Mouse (Mus musculus) kidney, adult 2 months (tissue): ENCODE measurements at regions not wholly inside any gene's neighbourhood (a gene's known extent, or its start where the extent isn't known, plus 50 kb on each side); places are given as distances from the start of the nearest gene placed in this dataset.

ENCODE experiments used
- DNase-seq: peaks from one replicate; pipeline ENCODE4 v3.0.0; 2021
- H3K27ac ChIP-seq: fragments of 200-500 bp; 2 replicates; pipeline ENCODE4 v1.5.1; 2012; ENCODE audit warnings: low read depth, low read length, control low read depth, inconsistent platforms; ENCODE audit not compliant: insufficient read depth
- H3K27me3 ChIP-seq: fragments of 200-500 bp; replicated peaks from 2 replicates; pipeline ENCODE4 v1.6.1; 2012; ENCODE audit warnings: mild to moderate bottlenecking, moderate library complexity, low read length, inconsistent platforms; ENCODE audit not compliant: control insufficient read depth, insufficient read depth
- H3K36me3 ChIP-seq: fragments of 200-500 bp; 2 replicates; pipeline ENCODE4 v1.6.1; 2012; ENCODE audit warnings: mild to moderate bottlenecking, moderate library complexity, low read length, inconsistent platforms; ENCODE audit not compliant: control insufficient read depth, insufficient read depth
- H3K4me1 ChIP-seq: fragments of 200-500 bp; 2 replicates; pipeline ENCODE4 v1.6.1; 2011; ENCODE audit warnings: low read length; ENCODE audit not compliant: control insufficient read depth, insufficient read depth
- H3K4me3 ChIP-seq: fragments of 200-500 bp; 2 replicates; pipeline ENCODE4 v1.5.1; 2011; ENCODE audit warnings: mild to moderate bottlenecking, low read depth, low read length, control low read depth; ENCODE audit not compliant: insufficient read depth
- CTCF ChIP-seq: fragments of 200-500 bp; conservative IDR thresholded peaks from 2 replicates; pipeline ENCODE4 v1.5.1; 2011; ENCODE audit warnings: low read depth, mild to moderate bottlenecking, control low read depth, low read length, moderate library complexity, mixed read lengths; ENCODE audit not compliant: insufficient read depth, insufficient read length
- POLR2A ChIP-seq: fragments of 200-500 bp; IDR thresholded peaks from one replicate; pipeline ENCODE4 v1.6.1; 2011; ENCODE audit warnings: low read depth, low read length, control low read depth
- WGBS: fragments of 180-500 bp; shearing (Covaris S2); methylation state at CpG from one replicate; pipeline ENCODE4 v1.1.7; 2018; 5-methylcytosine and 5-hydroxymethylcytosine counted together

DNA sequence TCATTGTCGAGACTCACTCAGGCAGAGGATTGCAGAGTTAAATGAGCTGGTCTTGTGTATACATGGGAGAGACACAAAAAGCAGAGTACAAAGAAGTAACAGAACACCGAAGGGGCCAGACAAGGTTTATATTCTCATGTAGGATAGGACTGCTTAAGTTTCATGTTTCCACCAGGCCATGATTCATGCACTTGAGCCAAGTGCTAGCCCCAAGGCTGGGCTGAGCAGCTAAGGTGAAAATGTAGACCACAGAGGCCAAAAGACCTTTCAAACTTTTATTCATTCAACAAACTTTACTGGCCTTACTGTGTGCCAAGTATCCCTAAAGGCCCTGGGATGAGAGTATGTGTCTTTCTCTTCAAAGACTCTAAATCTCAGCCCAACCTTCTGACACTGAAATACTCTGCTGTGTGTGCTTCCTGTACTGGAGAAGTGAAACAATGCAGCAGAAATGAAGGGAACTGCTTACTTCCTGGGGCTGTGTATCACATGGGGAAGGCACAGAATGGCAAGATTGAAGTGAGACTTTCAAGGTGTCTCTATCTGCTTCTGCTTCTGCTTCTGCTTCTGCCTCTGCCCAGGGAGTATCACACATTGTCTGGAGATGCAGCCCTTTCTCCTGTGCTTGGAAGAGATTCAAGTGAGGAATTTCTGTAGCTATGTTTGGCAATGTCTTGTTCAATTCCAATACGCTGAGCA lies 79.3 kb upstream of the Arhgap5 start:
- H3K4me1 ChIP-seq, result no peaks in the 10 kb centered on the region

GRCm38 (mm10) chr12:52429935-52430334 lies 73.8 kb upstream of the Arhgap5 start:
- TF ChIP-seq POLR2A (no peak), CTCF (no peak)
- Histone ChIP-seq H3K27ac (no peak overlapping the region), H3K4me3 (no peak overlapping the region), H3K36me3 (no peaks in the 10 kb centered on the region), H3K27me3 (no peaks in the 10 kb centered on the region), H3K4me1 (no peaks in the 10 kb centered on the region)
- WGBS, result 70% methylated on average over 5 of the region's 5 CpGs
- DNase-seq, result no peak

More for the DNA sequence above, 79.3 kb upstream of the Arhgap5 start:
- no peaks in the 10 kb centered on the region for H3K27me3 ChIP-seq
- no peaks in the 10 kb centered on the region for H3K36me3 ChIP-seq
- H3K27ac ChIP-seq, result no peak overlapping the region
- DNase-seq, result no peak
- no peak overlapping the region for H3K4me3 ChIP-seq
- 73% methylated on average over 3 of the region's 3 CpGs for WGBS
- TF ChIP-seq POLR2A, result no peak

- H3K27ac ChIP-seq, result no peak overlapping the region
- no peak for TF ChIP-seq CTCF
- no peak for TF ChIP-seq POLR2A
- 92% methylated on average over 3 of the region's 3 CpGs for WGBS
- H3K4me3 ChIP-seq, result no peak overlapping the region
- H3K4me1 ChIP-seq, result no peaks in the 10 kb centered on the region; the same call in 1 of the 2 replicates
- H3K27me3 ChIP-seq, result no peaks in the 10 kb centered on the region
- H3K36me3 ChIP-seq, result no peaks in the 10 kb centered on the region
- DNase-seq, result no peak
Measured at GRCm38 (mm10) chr12:52431933-52432332, 71.8 kb upstream of the Arhgap5 start.

GRCm38 (mm10) chr12:52434021-52434420 lies 69.8 kb upstream of the Arhgap5 start:
- no peak for TF ChIP-seq CTCF
- Histone ChIP-seq H3K27ac (no peak overlapping the region), H3K4me3 (no peak overlapping the region), H3K36me3 (no peaks in the 10 kb centered on the region), H3K27me3 (no peaks in the 10 kb centered on the region), H3K4me1 (peaks cover 5% of the 10 kb centered on the region; the same call in 1 of the 2 replicates)
- 40% methylated on average over 2 of the region's 2 CpGs for WGBS
- DNase-seq, result peak; percentile 67

- no peaks in the 10 kb centered on the region for H3K36me3 ChIP-seq
- H3K27me3 ChIP-seq, result no peaks in the 10 kb centered on the region
- DNase-seq, result no peak
- H3K4me3 ChIP-seq, result no peak overlapping the region
- peaks cover 14% of the 10 kb centered on the region; the same call in 1 of the 2 replicates for H3K4me1 ChIP-seq
- TF ChIP-seq CTCF, result no peak
- TF ChIP-seq POLR2A, result no peak
- no peak overlapping the region for H3K27ac ChIP-seq
- 79% methylated on average over 5 of the region's 5 CpGs for WGBS
Measured at GRCm38 (mm10) chr12:52435321-52435720, 68.5 kb upstream of the Arhgap5 start.

DNA sequence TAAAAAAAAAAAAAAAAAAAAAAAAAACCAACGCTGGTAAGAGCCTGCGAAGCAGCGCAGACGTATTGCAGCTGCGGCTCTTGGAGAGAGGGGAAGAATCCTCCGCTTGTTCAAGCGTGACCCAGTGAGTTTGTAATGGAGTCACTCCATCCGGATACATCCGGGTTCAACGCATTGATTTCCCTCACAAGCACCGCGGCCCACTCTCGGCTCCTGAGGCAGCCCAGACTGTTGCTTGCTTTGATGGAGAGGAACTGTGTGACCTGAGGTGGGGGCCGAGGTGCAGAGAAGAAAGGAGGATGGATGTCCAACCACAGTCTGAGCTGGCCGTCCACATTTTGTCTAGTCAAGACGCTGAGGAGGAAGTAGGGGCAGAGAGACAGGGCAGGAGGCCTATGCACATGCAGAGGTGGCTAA lies 68.0 kb upstream of the Arhgap5 start:
- Histone ChIP-seq H3K27ac (no peak overlapping the region), H3K4me3 (no peak overlapping the region), H3K36me3 (no peaks in the 10 kb centered on the region), H3K27me3 (no peaks in the 10 kb centered on the region), H3K4me1 (peaks cover 14% of the 10 kb centered on the region; the same call in 1 of the 2 replicates)
- WGBS, result 42% methylated on average over 16 of the region's 16 CpGs
- TF ChIP-seq POLR2A, result no peak
- TF ChIP-seq CTCF, result no peak
- no peak for DNase-seq

DNA sequence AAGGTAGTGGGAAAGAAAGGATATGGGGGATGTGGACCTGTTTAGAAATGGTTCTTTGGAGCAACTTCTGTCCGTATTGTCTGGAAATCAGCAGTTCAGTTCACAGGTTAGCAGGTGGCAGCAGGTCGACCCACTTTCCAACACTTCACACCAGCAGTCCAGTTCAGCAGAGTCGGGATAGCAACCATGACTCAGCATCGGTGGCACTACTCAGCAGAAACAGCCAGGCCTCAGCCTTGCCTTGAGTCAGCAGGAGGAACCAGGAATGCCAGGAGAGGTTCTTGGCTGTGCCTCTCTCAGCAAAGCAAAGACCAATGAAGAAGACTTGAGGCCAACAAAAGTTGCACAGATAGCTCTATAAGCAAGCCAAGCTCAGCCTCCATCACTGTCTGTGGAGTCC lies 66.8 kb upstream of the Arhgap5 start:
- 70% methylated on average over 4 of the region's 4 CpGs for WGBS
- Histone ChIP-seq H3K27ac (no peak overlapping the region), H3K27me3 (no peaks in the 10 kb centered on the region), H3K4me3 (no peak overlapping the region), H3K36me3 (no peaks in the 10 kb centered on the region), H3K4me1 (peaks cover 18% of the 10 kb centered on the region; the same call in 1 of the 2 replicates)
- no peak for TF ChIP-seq POLR2A
- TF ChIP-seq CTCF, result no peak
- DNase-seq, result peak; percentile 23

GRCm38 (mm10) chr12:52439241-52439640 lies 64.5 kb upstream of the Arhgap5 start:
- 10% methylated on average over 1 of the region's 1 CpGs for WGBS
- Histone ChIP-seq H3K4me1 (peaks cover 24% of the 10 kb centered on the region; the same call in 1 of the 2 replicates), H3K27ac (peak overlapping the region; percentile 87), H3K36me3 (no peaks in the 10 kb centered on the region), H3K27me3 (no peaks in the 10 kb centered on the region), H3K4me3 (no peak overlapping the region)
- TF ChIP-seq CTCF (no peak), POLR2A (no peak)
- peak; percentile 88 for DNase-seq
